Mouse (Mus musculus) erythroblast, embryonic 14.5 days (primary cell): Measurements from ENCODE around the gene Csta1.

Source experiments
- GATA1 ChIP-seq: IDR thresholded peaks from 2 replicates; pipeline ENCODE4 v1.6.1; 2012; ENCODE audit warnings: low read length, inconsistent platforms, mixed read lengths
- TAL1 ChIP-seq: IDR thresholded peaks from 3 replicates; pipeline ENCODE4 v1.6.1; 2012; ENCODE audit warnings: low read length, inconsistent platforms, mixed read lengths

DNA sequence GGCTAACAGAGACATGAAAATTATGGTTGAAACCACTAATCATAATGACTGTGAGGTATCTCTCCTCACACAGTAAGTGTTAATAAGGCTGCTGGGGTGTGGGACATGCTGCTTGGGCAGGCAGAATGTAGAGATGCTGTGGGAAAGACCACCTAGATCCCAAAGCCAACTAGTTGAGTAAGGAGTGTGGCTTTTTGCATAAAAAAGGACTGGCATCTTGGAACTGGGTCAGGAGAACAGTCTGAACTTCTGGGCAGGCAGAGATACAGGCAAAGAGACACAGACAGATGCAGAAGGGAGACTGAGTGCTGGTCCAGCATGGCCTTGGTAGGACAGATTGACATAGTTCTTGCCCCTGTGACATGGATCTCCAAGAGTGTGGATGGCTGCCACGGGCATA is 29.5 kb downstream of the Csta1 start:
- no peak for TF ChIP-seq TAL1
- TF ChIP-seq GATA1 = no peak
